Mouse (Mus musculus) kidney, postnatal 25 days (tissue): ENCODE data around the gene Slc35b3.

Source experiments
- DNase-seq, 2 experiments: peaks; one replicate each; pipeline ENCODE4 v3.0.0; 2021; ENCODE audit warnings: mixed read lengths in 2 of 2

Slc35b3 gene

GRCm38 (mm10) chr13:38960063-38961050, at the start of gene Slc35b3:
TSS of gene Slc35b3 (minus strand) at chr13:38960875.
- DNase-seq: peak; percentile 88 to 92

- no peak for DNase-seq
Measured at GRCm38 (mm10) chr13:39010280-39010679, 49.6 kb upstream of the Slc35b3 start.

GRCm38 (mm10) chr13:39003101-39003762, 42.6 kb upstream of the Slc35b3 start:
- no peak for DNase-seq

GRCm38 (mm10) chr13:39002424-39002823, 41.7 kb upstream of the Slc35b3 start:
- no peak for DNase-seq

- no peak for DNase-seq
Measured at GRCm38 (mm10) chr13:39001434-39001833, 40.8 kb upstream of the Slc35b3 start.

GRCm38 (mm10) chr13:38998958-38999357, 38.3 kb upstream of the Slc35b3 start:
- no peak for DNase-seq

- peak in 1 of 2 experiments; percentile 47 for DNase-seq
Measured at GRCm38 (mm10) chr13:38992529-38992928, 31.9 kb upstream of the Slc35b3 start.

GRCm38 (mm10) chr13:38983751-38984150, 23.1 kb upstream of the Slc35b3 start:
- DNase-seq: no peak

- DNase-seq: no peak
Measured at GRCm38 (mm10) chr13:38980900-38981299, 20.2 kb upstream of the Slc35b3 start.

GRCm38 (mm10) chr13:38976978-38977377, 16.3 kb upstream of the Slc35b3 start:
- no peak for DNase-seq

- no peak for DNase-seq
Measured at GRCm38 (mm10) chr13:38975853-38976252, 15.2 kb upstream of the Slc35b3 start.

GRCm38 (mm10) chr13:38972602-38973001, 11.9 kb upstream of the Slc35b3 start:
- no peak for DNase-seq

- DNase-seq: no peak
Measured at GRCm38 (mm10) chr13:38971047-38971446, 10.4 kb upstream of the Slc35b3 start.

- DNase-seq: no peak
Measured at GRCm38 (mm10) chr13:38967518-38967917, 6.8 kb upstream of the Slc35b3 start.

GRCm38 (mm10) chr13:38966922-38967448, 6.3 kb upstream of the Slc35b3 start:
- no peak for DNase-seq

- no peak for DNase-seq
Measured at GRCm38 (mm10) chr13:38962771-38963170, 2.1 kb upstream of the Slc35b3 start.

GRCm38 (mm10) chr13:38958037-38958436, 2.6 kb downstream of the Slc35b3 start:
- no peak for DNase-seq

GRCm38 (mm10) chr13:38946296-38947012, 14.2 kb downstream of the Slc35b3 start:
- DNase-seq: no peak

- peak in 1 of 2 experiments; percentile 36 for DNase-seq
Measured at GRCm38 (mm10) chr13:38945767-38946166, 14.9 kb downstream of the Slc35b3 start.

GRCm38 (mm10) chr13:38944951-38945350, 15.7 kb downstream of the Slc35b3 start:
- DNase-seq: no peak

- no peak for DNase-seq
Measured at GRCm38 (mm10) chr13:38941786-38942185, 18.9 kb downstream of the Slc35b3 start.

GRCm38 (mm10) chr13:38941280-38941679, 19.4 kb downstream of the Slc35b3 start:
- no peak for DNase-seq

- DNase-seq: no peak
Measured at GRCm38 (mm10) chr13:38938433-38938832, 22.2 kb downstream of the Slc35b3 start.
